ENCODE assay signal across 28 mouse cellular contexts in the genomic region with DNA sequence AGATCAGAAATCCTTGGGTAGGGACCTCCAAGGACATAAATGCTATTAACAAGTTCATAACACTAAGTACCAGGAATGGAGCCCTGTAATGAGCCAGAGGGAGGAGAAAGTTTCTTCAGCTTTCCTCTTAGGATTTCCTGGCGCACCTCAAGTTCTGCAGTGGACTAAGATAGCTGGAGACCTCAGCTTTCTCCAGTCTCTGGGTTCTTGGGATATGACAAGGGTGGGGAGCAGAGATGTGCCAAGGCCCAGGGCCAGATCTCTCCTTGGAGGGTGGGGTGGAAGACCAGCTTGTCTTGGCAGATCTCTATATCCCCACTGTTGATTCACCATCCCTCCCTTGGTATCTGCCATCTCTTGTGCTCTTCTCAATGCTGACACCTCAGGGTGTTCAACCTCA. TPM values are rescaled to one million over a fixed set of nuclear protein-coding genes. Genes with fewer than 3 reads are reported as not detected.
"Had no signal": no experiment of that assay in that cellular context is flagged by ENCODE, and none has a peak within 500 bp of the region (broad histone marks: within the 10 kb centered on the region; RNA-seq: fewer than 3 reads in every experiment).

No protein-coding gene starts in this region.

- H3K36me3 ChIP-seq: embryonic facial prominence, embryonic 10.5 days; embryonic facial prominence, embryonic 12.5 days; embryonic facial prominence, embryonic 13.5 days; embryonic facial prominence, embryonic 15.5 days; forebrain, embryonic 12.5 days; forebrain, embryonic 15.5 days had no signal

- H3K4me2 ChIP-seq: embryonic facial prominence, embryonic 12.5 days; embryonic facial prominence, embryonic 13.5 days; embryonic facial prominence, embryonic 15.5 days; forebrain, embryonic 12.5 days; forebrain, embryonic 13.5 days; forebrain, embryonic 15.5 days had no signal

- H3K4me3 ChIP-seq: embryonic facial prominence, embryonic 12.5 days; embryonic facial prominence, embryonic 13.5 days; embryonic facial prominence, embryonic 15.5 days; erythroblast, embryonic 14.5 days; forebrain, embryonic 10.5 days; forebrain, embryonic 12.5 days; forebrain, embryonic 13.5 days; forebrain, embryonic 15.5 days; gastrocnemius, adult 2 months; heart, adult 2 months had no signal

- H3K9ac ChIP-seq: embryonic facial prominence, embryonic 12.5 days; embryonic facial prominence, embryonic 13.5 days; embryonic facial prominence, embryonic 15.5 days; forebrain, embryonic 12.5 days; forebrain, embryonic 13.5 days; forebrain, embryonic 15.5 days; forebrain, postnatal 0 days had no signal

- H3K27me3 ChIP-seq: embryonic facial prominence, embryonic 12.5 days; embryonic facial prominence, embryonic 13.5 days; embryonic facial prominence, embryonic 15.5 days; forebrain, embryonic 13.5 days; forebrain, embryonic 15.5 days had no signal

- H3K27ac ChIP-seq: embryonic facial prominence, embryonic 10.5 days; embryonic facial prominence, embryonic 12.5 days; embryonic facial prominence, embryonic 13.5 days; embryonic facial prominence, embryonic 15.5 days; forebrain, embryonic 10.5 days; forebrain, embryonic 12.5 days; forebrain, embryonic 13.5 days; forebrain, embryonic 15.5 days; gastrocnemius, adult 2 months; heart, adult 2 months had no signal

- H3K9me3 ChIP-seq: embryonic facial prominence, embryonic 10.5 days; embryonic facial prominence, embryonic 12.5 days; embryonic facial prominence, embryonic 13.5 days; embryonic facial prominence, embryonic 15.5 days; forebrain, embryonic 10.5 days; forebrain, embryonic 12.5 days; forebrain, embryonic 13.5 days; forebrain, embryonic 15.5 days had no signal

- DNase-seq: cerebellum, adult 2 months; cerebellum, adult 8-10 months; cerebellum, adult 9-10 months; cerebellum, adult 9-11 months; cerebellum, postnatal 10 days; cerebellum, postnatal 14 days; cerebellum, postnatal 25 days; cerebellum, postnatal 36 days; embryo, embryonic 11 days; forebrain, postnatal 0 days; gastrocnemius, adult 2 months; gastrocnemius, postnatal 10 days; gastrocnemius, postnatal 14 days; gastrocnemius, postnatal 25 days; gastrocnemius, postnatal 36 days; heart, adult 18-20 months; heart, adult 2 months had no signal

- ATAC-seq: forebrain, embryonic 13.5 days; forebrain, embryonic 14.5 days; forebrain, embryonic 15.5 days; forebrain, embryonic 16.5 days; forebrain, postnatal 0 days had no signal

RNA-seq across cellular contexts. Expression of gene Slc25a35, which starts 7.7 kb away (rescaled TPM):
- polyA plus RNA-seq: erythroblast, embryonic 14.5 days had no signal

RNA-seq across cellular contexts. Expression of gene Arhgef15, which starts 18.3 kb away (rescaled TPM):
- polyA plus RNA-seq: erythroblast, embryonic 14.5 days had no signal
